Mouse (Mus musculus): ENCODE data around the gene Espl1. TPM values are rescaled to one million over a fixed set of nuclear protein-coding genes. Genes with fewer than 3 reads are reported as not detected.

Espl1 gene
- polyA plus RNA-seq, 1 experiment, result 45.3 TPM

- H3K36me3 ChIP-seq (ENCODE audit: control insufficient read depth, insufficient read depth, low read length), result no peaks in the 10 kb centered on the region
- H3K4me1 ChIP-seq (ENCODE audit: control insufficient read depth, insufficient read depth, low read length), result peaks cover 9% of the 10 kb centered on the region
- TF ChIP-seq POLR2A (IDR thresholded peaks at IDR 0.05; ENCODE audit: control insufficient read depth, low read depth, low read length), result no peak
- no peak overlapping the region for H3K4me3 ChIP-seq (ENCODE audit: control insufficient read depth, low read depth, low read length)
- H3K27me3 ChIP-seq (ENCODE audit: control insufficient read depth, insufficient read depth, low read length), result no peaks in the 10 kb centered on the region
- no peak overlapping the region for H3K27ac ChIP-seq (ENCODE audit: control insufficient read depth, insufficient read depth, low read depth, low read length)
Measured at GRCm38 (mm10) chr15:102362648-102363047, 66.6 kb downstream of the Espl1 start.

GRCm38 (mm10) chr15:102364678-102365077 is 68.6 kb downstream of the Espl1 start:
- no peaks in the 10 kb centered on the region for H3K36me3 ChIP-seq (ENCODE audit: control insufficient read depth, insufficient read depth, low read length)
- no peak overlapping the region for H3K27ac ChIP-seq (ENCODE audit: control insufficient read depth, insufficient read depth, low read depth, low read length)
- peaks cover 2% of the 10 kb centered on the region; the same call in 1 of the 2 replicates for H3K4me1 ChIP-seq (ENCODE audit: control insufficient read depth, insufficient read depth, low read length)
- TF ChIP-seq CTCF (IDR thresholded peaks at IDR 0.05; ENCODE audit: control insufficient read depth, insufficient read depth, insufficient replicate concordance, low read depth, low read length) (no peak), POLR2A (IDR thresholded peaks at IDR 0.05; ENCODE audit: control insufficient read depth, low read depth, low read length) (no peak)
- H3K27me3 ChIP-seq (ENCODE audit: control insufficient read depth, insufficient read depth, low read length), result no peaks in the 10 kb centered on the region
- H3K4me3 ChIP-seq (ENCODE audit: control insufficient read depth, low read depth, low read length), result no peak overlapping the region

DNA sequence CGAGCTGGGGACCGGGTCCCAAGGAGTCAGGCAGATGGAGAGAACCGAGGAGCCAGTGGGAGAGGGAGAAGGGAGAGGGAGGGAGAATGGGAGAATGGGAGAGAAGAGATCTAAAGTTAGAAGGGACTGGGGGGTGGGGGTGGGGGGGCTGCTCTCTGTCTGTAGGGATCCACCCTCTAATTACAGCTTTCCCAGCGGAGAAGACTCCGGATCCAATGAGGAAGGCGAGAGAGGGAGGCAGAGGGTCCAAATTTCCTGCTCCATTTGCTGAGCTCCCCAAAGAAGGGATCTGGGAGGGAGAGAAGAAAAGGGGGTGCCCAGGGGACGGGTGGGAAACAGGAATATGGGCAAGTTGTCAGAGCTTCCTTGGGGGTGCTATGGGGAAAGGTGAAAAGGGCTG is 70.2 kb downstream of the Espl1 start:
- H3K36me3 ChIP-seq (ENCODE audit: control insufficient read depth, insufficient read depth, low read length), result no peaks in the 10 kb centered on the region
- TF ChIP-seq POLR2A (IDR thresholded peaks at IDR 0.05; ENCODE audit: control insufficient read depth, low read depth, low read length), result no peak
- no peak for TF ChIP-seq CTCF (IDR thresholded peaks at IDR 0.05; ENCODE audit: control insufficient read depth, insufficient read depth, insufficient replicate concordance, low read depth, low read length)
- no peak overlapping the region for H3K27ac ChIP-seq (ENCODE audit: control insufficient read depth, insufficient read depth, low read depth, low read length)
- no peak overlapping the region for H3K4me3 ChIP-seq (ENCODE audit: control insufficient read depth, low read depth, low read length)
- H3K27me3 ChIP-seq (ENCODE audit: control insufficient read depth, insufficient read depth, low read length), result no peaks in the 10 kb centered on the region
- peaks cover 2% of the 10 kb centered on the region; the same call in 1 of the 2 replicates for H3K4me1 ChIP-seq (ENCODE audit: control insufficient read depth, insufficient read depth, low read length)

- Histone ChIP-seq H3K27ac (ENCODE audit: control insufficient read depth, insufficient read depth, low read depth, low read length) (no peak within 1 kb of the TSS), H3K4me3 (ENCODE audit: control insufficient read depth, low read depth, low read length) (no peak within 1 kb of the TSS), H3K36me3 (ENCODE audit: control insufficient read depth, insufficient read depth, low read length) (no peaks in the 10 kb centered on the region), H3K27me3 (ENCODE audit: control insufficient read depth, insufficient read depth, low read length) (no peaks in the 10 kb centered on the region), H3K4me1 (ENCODE audit: control insufficient read depth, insufficient read depth, low read length) (peaks cover 2% of the 10 kb centered on the region; the same call in 1 of the 2 replicates)
- TF ChIP-seq CTCF (IDR thresholded peaks at IDR 0.05; ENCODE audit: control insufficient read depth, insufficient read depth, insufficient replicate concordance, low read depth, low read length), result no peak
- no peak for TF ChIP-seq POLR2A (IDR thresholded peaks at IDR 0.05; ENCODE audit: control insufficient read depth, low read depth, low read length)
Measured at GRCm38 (mm10) chr15:102366733-102367344, 70.8 kb downstream of the Espl1 start, which contains the start of gene Sp7. TSS of gene Sp7 (minus strand) at chr15:102367182.

DNA sequence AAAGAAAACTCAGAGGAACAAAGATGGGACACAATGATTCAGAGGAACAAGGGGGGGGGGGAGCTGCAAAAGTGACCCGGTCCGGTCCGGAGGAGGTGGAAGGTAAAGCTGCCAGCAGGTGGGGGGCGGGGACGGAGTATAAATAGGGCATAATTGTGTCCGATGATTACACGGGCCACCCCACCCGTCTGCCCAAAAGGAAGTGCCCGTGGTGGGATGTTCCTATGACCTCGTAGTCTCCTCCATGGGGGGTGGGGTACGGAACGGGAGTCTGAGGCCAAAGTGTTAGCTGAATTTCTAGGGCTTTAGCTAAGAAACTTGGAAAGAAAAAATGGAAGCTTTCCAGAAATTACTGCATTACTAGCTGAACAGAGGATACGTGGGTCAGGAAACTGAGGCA is 73.9 kb downstream of the Espl1 start:
- Histone ChIP-seq H3K27ac (ENCODE audit: control insufficient read depth, insufficient read depth, low read depth, low read length) (no peak overlapping the region), H3K36me3 (ENCODE audit: control insufficient read depth, insufficient read depth, low read length) (no peaks in the 10 kb centered on the region), H3K4me1 (ENCODE audit: control insufficient read depth, insufficient read depth, low read length) (0 out of 2 replicates have a peak, but pooled peaks cover 2% of the 10 kb centered on the region), H3K4me3 (ENCODE audit: control insufficient read depth, low read depth, low read length) (no peak overlapping the region), H3K27me3 (ENCODE audit: control insufficient read depth, insufficient read depth, low read length) (no peaks in the 10 kb centered on the region)
- no peak for TF ChIP-seq POLR2A (IDR thresholded peaks at IDR 0.05; ENCODE audit: control insufficient read depth, low read depth, low read length)
- no peak for TF ChIP-seq CTCF (IDR thresholded peaks at IDR 0.05; ENCODE audit: control insufficient read depth, insufficient read depth, insufficient replicate concordance, low read depth, low read length)

- TF ChIP-seq CTCF (IDR thresholded peaks at IDR 0.05; ENCODE audit: control insufficient read depth, insufficient read depth, insufficient replicate concordance, low read depth, low read length) (no peak), POLR2A (IDR thresholded peaks at IDR 0.05; ENCODE audit: control insufficient read depth, low read depth, low read length) (no peak)
Measured at GRCm38 (mm10) chr15:102370727-102371126, 74.7 kb downstream of the Espl1 start.

More at GRCm38 (mm10) chr15:102370727-102371126, 74.7 kb downstream of the Espl1 start:
- no peaks in the 10 kb centered on the region for H3K27me3 ChIP-seq (ENCODE audit: control insufficient read depth, insufficient read depth, low read length)
- 0 out of 2 replicates have a peak, but pooled peaks cover 2% of the 10 kb centered on the region for H3K4me1 ChIP-seq (ENCODE audit: control insufficient read depth, insufficient read depth, low read length)
- no peak overlapping the region for H3K27ac ChIP-seq (ENCODE audit: control insufficient read depth, insufficient read depth, low read depth, low read length)
- no peaks in the 10 kb centered on the region for H3K36me3 ChIP-seq (ENCODE audit: control insufficient read depth, insufficient read depth, low read length)
- no peak overlapping the region for H3K4me3 ChIP-seq (ENCODE audit: control insufficient read depth, low read depth, low read length)

Other genes starting within 250 kb of the Espl1 start
- gene Eif4b, start 222.5 kb upstream of the Espl1 start, polyA plus RNA-seq (2012; rRNA removed), result 75.6 and 75.9 TPM in 2 replicates
- gene Tns2, start 195.9 kb upstream of the Espl1 start, polyA plus RNA-seq (2012; rRNA removed), result 6.5 and 6.9 TPM in 2 replicates
- 42.1 and 46.6 TPM in 2 replicates for gene Spryd3, start 160.0 kb upstream of the Espl1 start, polyA plus RNA-seq (2012; rRNA removed)
- 25.5 and 27.3 TPM in 2 replicates for gene Igfbp6, start 151.9 kb upstream of the Espl1 start, polyA plus RNA-seq (2012; rRNA removed)
- 0.12 and 0.14 TPM in 2 replicates for gene Soat2, start 145.7 kb upstream of the Espl1 start, polyA plus RNA-seq (2012; rRNA removed)
- gene Zfp740, start 93.0 kb upstream of the Espl1 start, polyA plus RNA-seq (2012; rRNA removed), result 9.9 and 11.3 TPM in 2 replicates
- gene Csad, start 91.5 kb upstream of the Espl1 start, polyA plus RNA-seq (2012; rRNA removed), result 23.1 and 27.3 TPM in 2 replicates
- 0.17 and 0.23 TPM in 2 replicates for gene Itgb7, start 64.3 kb upstream of the Espl1 start, polyA plus RNA-seq (2012; rRNA removed)
- 2.6 and 3.9 TPM in 2 replicates for gene Rarg, start 38.7 kb upstream of the Espl1 start, polyA plus RNA-seq (2012; rRNA removed)
- gene Gm9918, start 25.7 kb upstream of the Espl1 start, polyA plus RNA-seq (2012; rRNA removed), result 0.08 and 0.10 TPM in 2 replicates
- gene Mfsd5, start 16.8 kb upstream of the Espl1 start, polyA plus RNA-seq (2012; rRNA removed), result 12.1 and 14.3 TPM in 2 replicates
- 296 and 331 TPM in 2 replicates for gene Pfdn5, start 29.9 kb downstream of the Espl1 start, polyA plus RNA-seq (2012; rRNA removed)
- gene Myg1, start 35.4 kb downstream of the Espl1 start, polyA plus RNA-seq (2012; rRNA removed), result 30.3 and 34.3 TPM in 2 replicates
- 41.5 and 43.5 TPM in 2 replicates for gene Aaas, start 54.5 kb downstream of the Espl1 start, polyA plus RNA-seq (2012; rRNA removed)
- gene Sp7, start 70.9 kb downstream of the Espl1 start, polyA plus RNA-seq (2012; rRNA removed), result 0.06 TPM in 1 of 2 replicates, not detected in the other
- 17.0 and 18.5 TPM in 2 replicates for gene Sp1, start 109.9 kb downstream of the Espl1 start, polyA plus RNA-seq (2012; rRNA removed)
- 131 and 168 TPM in 2 replicates for gene Amhr2, start 149.1 kb downstream of the Espl1 start, polyA plus RNA-seq (2012; rRNA removed)
- 18.5 and 19.7 TPM in 2 replicates for gene Prr13, start 162.8 kb downstream of the Espl1 start, polyA plus RNA-seq (2012; rRNA removed)
- 1,040 and 1,129 TPM in 2 replicates for gene Pcbp2, start 174.3 kb downstream of the Espl1 start, polyA plus RNA-seq (2012; rRNA removed)
- not detected in 2 replicates for gene Gm10337, start 207.5 kb downstream of the Espl1 start, polyA plus RNA-seq (2012; rRNA removed)
- gene Map3k12, start 220.8 kb downstream of the Espl1 start, polyA plus RNA-seq (2012; rRNA removed), result 7.0 and 7.8 TPM in 2 replicates
- gene Tarbp2, start 221.9 kb downstream of the Espl1 start, polyA plus RNA-seq (2012; rRNA removed), result 335 and 372 TPM in 2 replicates
- 0.67 and 0.77 TPM in 2 replicates for gene Npff, start 228.7 kb downstream of the Espl1 start, polyA plus RNA-seq (2012; rRNA removed)

Measured in testis, adult 2 months (tissue).